ENCODE assay signal across 40 mouse cellular contexts in the genomic region with DNA sequence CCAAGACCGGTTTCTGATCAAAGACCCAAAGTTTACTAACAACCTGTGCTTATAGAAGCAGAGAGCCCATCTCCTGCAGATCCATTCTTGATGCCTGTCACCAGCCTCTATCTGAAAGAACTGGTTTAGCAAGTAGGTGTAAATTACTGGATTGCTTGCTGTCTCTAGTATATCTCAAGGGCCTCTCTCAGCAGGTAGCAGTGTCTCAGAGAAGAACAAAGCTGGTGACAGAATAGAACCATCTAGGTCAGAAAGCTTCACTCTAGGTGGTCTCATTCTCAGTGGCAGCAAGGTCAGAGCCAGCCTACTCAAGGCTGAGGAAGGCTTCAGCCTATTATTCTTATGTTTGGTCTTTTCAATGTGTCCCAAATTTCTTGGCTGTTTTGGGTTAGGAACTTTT. TPM values are rescaled to one million over a fixed set of nuclear protein-coding genes. Genes with fewer than 3 reads are reported as not detected.
"Had no signal": no experiment of that assay in that cellular context is flagged by ENCODE, and none has a peak within 500 bp of the region (broad histone marks: within the 10 kb centered on the region; RNA-seq: fewer than 3 reads in every experiment).

No protein-coding gene starts in this region.

- H3K4me3 ChIP-seq: limb, embryonic 10.5 days; limb, embryonic 12.5 days; limb, embryonic 13.5 days; limb, embryonic 15.5 days; liver, embryonic 12.5 days; liver, embryonic 13.5 days; liver, embryonic 15.5 days; lung, embryonic 15.5 days; megakaryocyte, embryonic 14.5 days; midbrain, embryonic 10.5 days; midbrain, embryonic 12.5 days; midbrain, embryonic 13.5 days; midbrain, embryonic 15.5 days; myocyte; neural tube, embryonic 12.5 days; neural tube, embryonic 13.5 days had no signal

- H3K27me3 ChIP-seq: limb, embryonic 12.5 days; limb, embryonic 13.5 days; limb, embryonic 15.5 days; liver, embryonic 12.5 days; liver, embryonic 13.5 days; liver, embryonic 15.5 days; lung, embryonic 15.5 days; megakaryocyte, embryonic 14.5 days; midbrain, embryonic 12.5 days; midbrain, embryonic 13.5 days; midbrain, embryonic 15.5 days; neural tube, embryonic 12.5 days; neural tube, embryonic 13.5 days had no signal

- H3K36me3 ChIP-seq: limb, embryonic 10.5 days; limb, embryonic 12.5 days; limb, embryonic 13.5 days; limb, embryonic 15.5 days; liver, embryonic 12.5 days; liver, embryonic 13.5 days; liver, embryonic 15.5 days; lung, embryonic 15.5 days; midbrain, embryonic 10.5 days; midbrain, embryonic 12.5 days; midbrain, embryonic 13.5 days; midbrain, embryonic 15.5 days; neural tube, embryonic 12.5 days; neural tube, embryonic 13.5 days had no signal

- H3K9me3 ChIP-seq: limb, embryonic 10.5 days; limb, embryonic 12.5 days; limb, embryonic 15.5 days; liver, embryonic 12.5 days; liver, embryonic 13.5 days; liver, embryonic 15.5 days; lung, embryonic 15.5 days; midbrain, embryonic 10.5 days; midbrain, embryonic 12.5 days; midbrain, embryonic 13.5 days; midbrain, embryonic 15.5 days; neural tube, embryonic 12.5 days had no signal

- DNase-seq: left cerebral cortex, postnatal 4 days; liver; liver, embryonic 13.5 days; liver, postnatal 0 days; lung, adult 18-20 months; lung, adult 2 months; lung, embryonic 14.5 days; lung, postnatal 10 days; lung, postnatal 14 days; lung, postnatal 36 days; lung, postnatal 4 days; midbrain, embryonic 14.5 days had no signal

- ATAC-seq: liver, embryonic 12.5 days; liver, postnatal 0 days; lung, postnatal 0 days; midbrain, embryonic 13.5 days; midbrain, embryonic 15.5 days; midbrain, embryonic 16.5 days had no signal

- H3K4me2 ChIP-seq: limb, embryonic 12.5 days; limb, embryonic 13.5 days; limb, embryonic 15.5 days; liver, embryonic 11.5 days; liver, embryonic 12.5 days; liver, embryonic 13.5 days; liver, embryonic 15.5 days; lung, embryonic 14.5 days; lung, embryonic 15.5 days; midbrain, embryonic 11.5 days; midbrain, embryonic 12.5 days; midbrain, embryonic 13.5 days; midbrain, embryonic 15.5 days; neural tube, embryonic 12.5 days; neural tube, embryonic 13.5 days had no signal

- H3K27ac ChIP-seq: limb, embryonic 10.5 days; limb, embryonic 12.5 days; limb, embryonic 13.5 days; limb, embryonic 15.5 days; liver, embryonic 12.5 days; liver, embryonic 13.5 days; liver, embryonic 14.5 days; liver, embryonic 15.5 days; lung, embryonic 15.5 days; macrophage; midbrain, embryonic 10.5 days; midbrain, embryonic 12.5 days; midbrain, embryonic 13.5 days; midbrain, embryonic 15.5 days; neural tube, embryonic 12.5 days; neural tube, embryonic 13.5 days had no signal

- H3K9ac ChIP-seq: limb, embryonic 12.5 days; limb, embryonic 13.5 days; limb, embryonic 15.5 days; liver, embryonic 12.5 days; liver, embryonic 13.5 days; liver, embryonic 14.5 days; liver, embryonic 15.5 days; liver, postnatal 0 days; lung, embryonic 14.5 days; lung, embryonic 15.5 days; midbrain, embryonic 12.5 days; midbrain, embryonic 13.5 days; midbrain, embryonic 15.5 days; neural tube, embryonic 12.5 days; neural tube, embryonic 13.5 days had no signal

- H3K4me1 ChIP-seq: limb, embryonic 12.5 days; limb, embryonic 13.5 days; limb, embryonic 15.5 days; liver, embryonic 12.5 days; liver, embryonic 13.5 days; liver, embryonic 15.5 days; lung, embryonic 15.5 days; midbrain, embryonic 10.5 days; midbrain, embryonic 12.5 days; midbrain, embryonic 13.5 days; midbrain, embryonic 15.5 days; neural tube, embryonic 12.5 days; neural tube, embryonic 13.5 days had no signal

RNA-seq across cellular contexts. Expression of gene Uox, which starts 26.6 kb away (rescaled TPM):
- total RNA-seq: megakaryocyte progenitor cell, adult 5-6 weeks; megakaryocyte, adult 5-6 weeks; megakaryocyte-erythroid progenitor cell, adult 5-6 weeks; midbrain, postnatal 0 days; monocyte, adult 5-6 weeks had no signal
- polyA plus RNA-seq: limb, embryonic 10.5 days; limb, embryonic 11.5 days; limb, embryonic 12.5 days; lung, embryonic 14.5 days; macrophage; midbrain, embryonic 10.5 days; midbrain, embryonic 12.5 days; midbrain, embryonic 13.5 days; midbrain, embryonic 14.5 days; midbrain, embryonic 15.5 days; midbrain, embryonic 16.5 days; myocyte; neural tube, embryonic 11.5 days; neural tube, embryonic 12.5 days; neural tube, embryonic 13.5 days had no signal
